Mouse (Mus musculus) ES-Bruce4 (cell line): Measurements from ENCODE around the gene Dnpep.

Experiments used
- CTCF ChIP-seq: IDR thresholded peaks from one replicate; pipeline ENCODE4 v1.8.1; 2011; ENCODE audit warnings: low read depth, low read length
- EP300 ChIP-seq: IDR thresholded peaks from 2 replicates; pipeline ENCODE4 v1.6.1; 2011; ENCODE audit warnings: low read depth, low read length; ENCODE audit not compliant: insufficient read depth

DNA sequence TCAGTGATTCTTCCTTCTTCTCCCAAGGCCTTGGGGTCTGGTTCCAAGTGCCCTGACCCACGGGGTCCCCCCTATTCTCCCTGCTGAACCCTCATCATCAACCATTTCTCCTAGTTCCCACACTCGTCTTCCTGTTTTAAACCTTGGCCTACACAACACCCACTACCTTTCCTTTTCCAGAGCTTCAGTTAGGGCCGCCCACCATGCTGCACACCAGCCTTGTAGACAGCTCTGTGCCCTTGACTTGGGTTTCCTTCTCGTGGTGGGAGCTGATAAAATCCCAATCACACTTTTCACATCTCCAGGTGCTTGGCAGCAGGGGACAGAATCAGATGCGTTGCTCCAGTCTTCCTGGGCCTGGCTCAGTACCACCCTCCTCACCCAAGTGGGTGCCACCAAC is 23.5 kb downstream of the Dnpep start:
- TF ChIP-seq EP300: no peak
- TF ChIP-seq CTCF: no peak
